Mouse (Mus musculus): ENCODE measurements around the gene Prkg2.

Prkg2 gene

DNA sequence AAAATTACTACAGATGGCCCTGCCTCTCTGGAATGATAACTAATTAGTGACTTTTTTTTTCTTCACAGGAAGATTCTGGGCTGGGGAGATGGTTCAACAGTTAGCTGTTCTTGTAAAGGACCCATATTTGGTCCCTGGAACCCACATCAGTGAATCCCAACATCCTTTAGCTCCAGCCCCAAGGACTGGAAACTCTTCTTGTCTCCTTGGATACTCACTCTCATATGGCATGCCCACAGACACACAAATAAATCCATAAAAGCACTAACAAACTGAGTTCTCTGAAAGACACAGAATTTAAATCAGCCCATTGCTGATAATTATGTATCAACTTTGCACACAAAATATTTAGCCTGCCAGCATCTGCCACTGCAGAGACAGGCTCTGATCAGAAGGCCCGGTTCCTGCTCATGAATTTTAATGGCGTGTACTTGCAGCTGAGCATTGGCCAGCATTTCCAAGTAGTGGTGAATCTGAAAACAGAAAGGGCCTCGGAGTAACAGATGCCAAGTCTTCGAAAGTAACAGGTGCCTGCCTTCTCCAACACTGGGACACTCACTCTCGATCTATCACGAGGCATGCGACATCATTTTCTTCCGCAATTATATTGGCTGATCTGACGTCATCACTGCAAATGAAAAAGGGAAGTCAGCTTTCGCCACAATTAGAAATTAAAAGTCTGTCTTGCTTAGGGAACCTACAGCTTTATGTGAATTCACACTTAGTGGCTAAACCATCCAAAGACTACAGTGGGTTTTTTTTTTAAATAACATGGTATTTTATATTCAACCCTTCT is 61.1 kb downstream of the Prkg2 start:
- no peak for DNase-seq

DNA sequence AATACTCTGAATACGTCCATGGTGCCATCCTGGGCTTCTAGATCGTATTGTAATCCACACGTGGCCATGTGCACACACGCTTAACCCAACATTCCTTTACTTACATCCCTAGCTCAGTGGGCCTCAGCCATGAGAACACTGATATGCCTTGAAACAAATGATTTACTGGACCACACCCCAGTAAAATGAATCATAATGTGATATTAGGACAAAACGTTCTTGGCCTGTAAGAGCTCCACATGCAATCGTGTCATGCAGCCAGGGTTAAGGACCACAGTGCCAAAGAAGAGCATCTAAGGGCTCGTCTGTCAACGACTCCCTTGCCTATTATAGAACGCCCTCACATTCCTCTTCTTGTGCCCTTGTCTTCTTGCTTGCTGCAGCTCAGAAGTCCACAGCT is 70.5 kb downstream of the Prkg2 start:
- DNase-seq = peak; percentile 14

DNA sequence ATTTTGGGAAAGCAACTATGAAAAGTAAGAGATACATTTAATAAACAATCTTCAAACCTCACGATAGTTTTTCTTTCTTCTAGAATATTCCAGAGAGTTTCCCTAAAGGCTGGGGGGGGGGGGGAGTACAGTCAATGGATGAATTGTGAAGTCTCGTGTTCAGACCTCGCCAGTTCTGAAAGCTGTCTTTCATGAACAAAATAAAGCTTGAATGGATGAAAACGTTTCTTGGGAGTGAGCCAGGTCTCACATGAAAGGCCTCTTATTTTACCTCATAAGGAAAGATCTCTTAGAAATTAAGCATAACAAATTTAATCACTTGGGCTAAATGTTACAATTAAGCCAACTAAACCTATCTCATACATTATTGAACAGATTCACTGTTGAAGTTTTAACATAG is 72.0 kb downstream of the Prkg2 start:
- DNase-seq = no peak

DNA sequence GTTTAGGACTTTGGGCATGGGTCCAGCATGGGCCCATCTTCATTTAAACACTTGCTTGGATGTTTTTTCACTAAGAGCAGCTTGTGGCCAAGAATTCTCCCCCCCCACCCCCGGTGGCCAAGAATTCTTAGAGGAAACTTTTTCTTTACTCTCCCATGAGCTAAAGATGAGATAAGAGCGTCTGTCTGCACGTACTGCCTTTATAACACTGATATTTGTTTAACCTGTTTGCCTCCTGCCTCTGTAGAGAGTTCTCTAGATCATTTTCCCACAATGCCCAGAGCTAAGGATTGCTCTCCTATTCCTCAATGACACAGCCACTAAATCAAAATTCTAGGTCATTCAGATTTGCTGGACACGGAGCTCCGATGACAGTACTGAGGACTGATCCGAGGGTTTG is 72.8 kb downstream of the Prkg2 start:
- DNase-seq = no peak

- DNase-seq = no peak
Observed at GRCm38 (mm10) chr5:98962472-98962871, 74.7 kb downstream of the Prkg2 start.

- DNase-seq = no peak
Observed at GRCm38 (mm10) chr5:98955576-98955975, 81.6 kb downstream of the Prkg2 start.

DNA sequence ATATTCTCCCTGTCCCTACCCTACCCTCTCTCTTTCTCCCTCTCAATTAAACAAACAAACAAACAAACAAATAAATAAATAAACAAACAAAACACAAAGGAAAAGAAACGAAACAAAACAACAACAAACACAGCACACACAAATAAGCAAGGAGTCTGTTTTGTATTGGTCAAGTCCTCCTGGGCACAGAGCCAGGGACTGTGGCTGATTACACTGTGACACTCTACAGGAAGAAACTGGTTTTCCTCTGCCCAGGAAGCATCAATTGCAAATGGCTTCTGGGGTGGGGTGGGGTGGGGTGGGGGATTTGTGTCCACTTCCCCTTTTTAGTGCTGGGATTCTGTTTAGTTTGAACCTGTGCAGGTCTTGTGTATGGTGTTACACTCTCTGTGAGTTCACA is 83.8 kb downstream of the Prkg2 start:
- DNase-seq = no peak

DNA sequence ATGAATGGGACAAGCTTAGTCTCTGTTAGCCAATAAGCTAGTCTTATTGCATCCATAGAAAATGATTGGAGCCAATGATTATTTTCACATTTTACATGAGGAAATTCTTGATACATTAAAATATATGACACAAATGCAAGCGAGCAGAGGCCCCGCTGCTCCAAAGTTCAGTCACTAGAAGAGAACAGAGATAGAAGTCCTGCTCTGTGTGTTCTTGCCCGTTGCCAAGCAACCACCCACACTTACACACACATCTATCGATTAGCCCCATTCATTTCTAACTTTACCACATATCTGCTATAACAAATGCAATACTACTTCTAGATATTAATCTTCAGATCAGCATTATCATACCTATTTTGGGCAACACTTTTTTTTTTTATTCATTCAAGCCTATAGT is 85.6 kb downstream of the Prkg2 start:
- DNase-seq = no peak

GRCm38 (mm10) chr5:98950495-98951092 is 86.6 kb downstream of the Prkg2 start:
- no peak for DNase-seq

- DNase-seq = no peak
Observed at GRCm38 (mm10) chr5:98949784-98950183, 87.4 kb downstream of the Prkg2 start.

GRCm38 (mm10) chr5:98946656-98947055 is 90.5 kb downstream of the Prkg2 start:
- DNase-seq = no peak

DNA sequence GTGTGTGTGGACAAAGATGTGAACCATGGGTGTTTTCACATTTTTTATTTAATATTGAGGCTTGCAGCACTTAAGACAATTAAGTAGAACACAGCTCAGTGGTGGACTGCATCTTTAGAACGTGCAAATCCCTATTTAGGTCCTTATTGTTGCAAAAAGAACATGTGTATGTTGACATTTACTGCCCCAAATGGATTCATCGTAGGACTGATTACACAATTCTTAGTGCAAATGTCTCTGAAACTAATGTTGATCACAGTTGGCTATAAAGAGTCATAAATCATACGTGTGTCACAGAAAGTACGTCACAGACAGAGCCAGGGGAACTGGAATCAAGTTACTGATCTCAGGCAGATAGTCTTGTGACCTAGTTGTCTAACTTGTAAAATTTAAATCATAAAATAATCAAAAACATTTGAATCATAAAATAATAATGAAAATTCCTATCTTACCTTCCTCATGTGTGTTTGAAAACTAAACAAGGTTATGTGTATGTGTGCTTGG is 91.0 kb downstream of the Prkg2 start:
- DNase-seq = no peak

GRCm38 (mm10) chr5:98943776-98944175 is 93.4 kb downstream of the Prkg2 start:
- DNase-seq = no peak

GRCm38 (mm10) chr5:98940731-98941130 is 96.4 kb downstream of the Prkg2 start:
- no peak for DNase-seq

- no peak for DNase-seq
Observed at GRCm38 (mm10) chr5:98939631-98940208, 97.4 kb downstream of the Prkg2 start.

DNA sequence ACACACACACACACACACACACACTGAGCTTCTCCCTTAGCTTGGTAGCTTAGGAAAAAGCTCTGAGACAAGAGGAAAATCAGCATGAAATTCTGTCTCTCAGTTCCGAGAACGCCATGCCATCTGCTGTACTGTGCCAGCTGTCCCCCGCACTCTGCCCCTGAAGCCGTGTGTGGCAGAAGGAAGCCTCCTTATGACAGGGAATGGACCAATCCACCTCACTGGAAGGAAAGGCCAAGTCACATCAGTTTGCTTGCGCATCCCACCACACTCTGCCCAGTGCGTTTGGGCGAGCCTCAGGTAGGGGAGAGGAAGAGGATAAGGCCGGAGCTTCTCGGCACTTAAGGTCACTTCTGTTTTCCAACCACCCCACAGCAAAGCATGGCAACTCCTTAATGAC is 98.0 kb downstream of the Prkg2 start:
- no peak for DNase-seq

- no peak for DNase-seq
Observed at GRCm38 (mm10) chr5:98937879-98938278, 99.3 kb downstream of the Prkg2 start.

- DNase-seq = peak; percentile 39
Observed at GRCm38 (mm10) chr5:98936650-98937049, 100.5 kb downstream of the Prkg2 start.

DNA sequence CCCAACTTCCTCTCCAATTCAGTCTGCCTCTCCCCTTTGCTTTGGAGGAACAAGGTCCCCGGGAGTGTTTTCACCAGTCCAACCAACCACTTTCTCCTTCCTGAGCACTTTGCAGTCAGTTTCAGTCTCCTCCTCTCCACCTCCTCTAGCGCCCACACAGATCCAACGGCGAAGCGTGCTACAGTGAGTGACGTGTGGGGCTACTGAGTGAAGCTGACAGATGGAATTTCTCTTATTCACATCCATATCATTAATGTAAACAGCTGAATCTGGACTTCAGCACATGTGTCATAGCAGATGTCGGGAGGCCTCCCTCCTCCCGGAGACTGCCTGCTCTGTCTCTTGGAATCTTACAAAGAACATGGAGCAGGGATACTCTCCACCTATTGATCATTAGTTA is 101.2 kb downstream of the Prkg2 start:
- no peak for DNase-seq

DNA sequence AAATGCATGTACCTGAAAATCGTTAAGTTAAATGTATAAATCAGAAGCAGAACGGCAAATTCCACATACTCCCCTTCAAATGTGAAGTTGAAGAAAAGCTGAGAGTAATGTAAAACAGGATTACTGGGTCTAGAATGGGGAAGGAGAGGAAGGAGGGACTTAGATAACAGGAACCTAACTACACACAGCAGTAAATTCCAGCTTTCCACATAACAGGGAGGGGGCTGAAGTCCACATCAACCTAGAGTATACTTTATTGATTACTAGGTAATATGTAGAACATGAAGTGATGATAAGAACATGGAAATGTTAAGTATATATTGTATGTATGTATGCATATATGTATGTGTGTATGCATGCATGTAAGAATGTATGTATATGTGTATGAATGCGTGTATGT is 114.2 kb downstream of the Prkg2 start:
- no peak for DNase-seq

GRCm38 (mm10) chr5:98921608-98922007 is 115.5 kb downstream of the Prkg2 start:
- no peak for DNase-seq

GRCm38 (mm10) chr5:98918716-98919115 is 118.4 kb downstream of the Prkg2 start:
- DNase-seq = no peak

DNA sequence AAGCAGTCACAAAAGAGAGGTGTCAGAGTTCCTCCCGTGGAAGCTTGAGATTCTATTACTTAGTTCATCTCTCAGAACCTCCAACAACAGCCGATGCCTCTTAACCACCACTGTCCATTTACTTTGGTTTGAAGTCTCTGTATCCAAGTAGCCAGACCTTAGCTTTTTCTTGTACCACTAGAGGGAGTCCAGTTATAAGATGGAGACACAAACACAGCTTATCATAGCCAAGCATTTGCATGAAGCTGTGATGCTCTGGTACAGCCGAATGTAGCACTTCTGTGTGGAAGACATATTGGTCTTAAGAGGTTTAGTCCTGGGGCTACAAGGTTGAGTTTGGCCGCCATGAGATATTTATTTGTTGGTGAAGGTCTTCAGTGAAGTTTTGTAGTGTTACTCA is 134.8 kb downstream of the Prkg2 start:
- DNase-seq = peak; percentile 32

DNA sequence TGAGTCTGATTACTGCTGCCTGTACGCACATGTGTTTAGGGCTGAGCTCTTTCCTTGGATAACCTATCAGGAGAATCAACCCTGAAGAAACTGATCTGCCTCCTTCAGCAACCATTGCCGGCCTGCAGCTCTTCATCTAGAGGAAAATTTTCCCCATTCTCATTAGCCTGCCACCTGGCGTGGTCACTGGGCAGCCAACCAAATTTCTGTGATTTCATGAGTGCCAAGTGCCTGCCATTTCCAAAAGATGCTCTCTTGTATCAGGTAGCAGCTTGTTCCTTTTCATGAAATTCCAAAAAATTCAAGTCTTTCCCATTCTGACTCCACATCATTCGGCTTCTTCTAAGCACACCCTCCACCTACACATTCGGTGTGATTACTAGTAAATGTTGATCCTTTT is 136.2 kb downstream of the Prkg2 start:
- no peak for DNase-seq

Data from lung, postnatal 36 days (tissue).